Mouse (Mus musculus): ENCODE data around the gene Slc35e3. TPM values are rescaled to one million over a fixed set of nuclear protein-coding genes. Genes with fewer than 3 reads are reported as not detected.

The Slc35e3 gene
- total and polyA plus RNA-seq, 3 experiments = 2.2 to 9.7 (median 5.0) TPM

DNA sequence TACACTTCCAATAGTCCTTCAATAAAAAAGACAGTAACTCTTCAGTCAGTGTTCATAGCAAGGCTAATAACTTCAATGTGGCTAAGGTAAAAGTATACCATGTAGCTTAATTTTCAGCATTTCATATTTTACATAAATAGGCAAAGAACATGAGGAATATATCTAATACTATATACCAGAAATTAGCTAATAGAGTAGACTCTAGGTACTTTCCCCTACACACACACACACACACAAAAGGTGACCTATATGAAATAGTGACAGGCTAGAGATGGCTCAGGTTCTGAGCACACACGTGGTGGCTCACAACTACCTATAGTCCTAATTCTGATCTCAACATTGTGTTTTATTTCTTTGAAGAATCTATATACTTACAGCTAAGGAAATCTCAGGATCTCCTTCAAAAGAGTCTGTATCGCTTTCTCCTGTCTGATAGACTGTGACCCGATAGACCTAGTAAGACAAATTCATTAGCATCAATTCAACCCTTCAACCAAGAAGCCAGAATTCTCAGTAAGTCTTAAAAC lies 55.3 kb downstream of the Slc35e3 start:
- Histone ChIP-seq H3K27ac (ENCODE audit: insufficient read depth, low read depth) (no peak overlapping the region), H3K4me2 (ENCODE audit: insufficient read depth, low read depth, poor library complexity, severe bottlenecking) (no peak overlapping the region), H3K4me1 (ENCODE audit: control insufficient read depth in 1 of 2, insufficient read depth in 2 of 2) (no peaks in the 10 kb centered on the region), H3K9ac (ENCODE audit: insufficient read depth, low read depth) (no peak overlapping the region), H3K79me2 (replicated peaks; ENCODE audit: control insufficient read depth, extremely low read depth, insufficient read depth, poor library complexity, severe bottlenecking) (peaks cover 9% of the 10 kb centered on the region), H3K9me3 (replicated peaks; ENCODE audit: low read length) (no peaks in the 10 kb centered on the region), H3K27me3 (replicated peaks) (no peaks in the 10 kb centered on the region), H3K36me3 (replicated peaks in 1 of 2; ENCODE audit: control insufficient read depth in 1 of 2, insufficient read depth in 1 of 2, low read length in 1 of 2) (peaks cover 52 to 69% of the 10 kb centered on the region in 2 experiments), H3K4me3 (replicated peaks in 1 of 3; ENCODE audit: low read depth in 2 of 3, low read length in 2 of 3, poor library complexity in 1 of 3) (no peak overlapping the region)
- TF ChIP-seq POLR2AphosphoS2 (IDR thresholded peaks at IDR 0.05; ENCODE audit: low read depth, low read length) = no peak
- no peak for DNase-seq (ENCODE audit: extremely low read depth)
- in situ Hi-C loops (cut with MboI; ENCODE audit: low pct_ligation_motif_present, low pct_unique_long_range_greater_than_20kb, low sequenced_read_pairs) (no loop called here), dilution Hi-C loops (cut with MboI; ENCODE audit: extremely low pct_ligation_motif_present, extremely low pct_unique_long_range_greater_than_20kb, low sequenced_read_pairs) (no loop called here)

DNA sequence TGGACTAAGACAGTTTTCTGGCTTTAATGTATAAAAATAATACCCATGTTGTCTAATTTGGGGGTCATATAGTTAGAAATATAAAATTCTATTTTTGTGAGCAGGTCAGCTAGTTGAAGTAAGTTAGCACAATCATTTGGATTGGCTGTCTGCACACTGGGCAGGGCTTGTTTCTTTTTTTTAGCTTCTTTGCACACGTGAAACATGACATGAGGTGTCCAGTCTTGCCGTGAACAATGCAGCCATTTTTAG lies 56.1 kb downstream of the Slc35e3 start:
- Histone ChIP-seq H3K79me2 (replicated peaks; ENCODE audit: control insufficient read depth, extremely low read depth, insufficient read depth, poor library complexity, severe bottlenecking) (peaks cover 9% of the 10 kb centered on the region), H3K4me2 (ENCODE audit: insufficient read depth, low read depth, poor library complexity, severe bottlenecking) (no peak overlapping the region), H3K4me1 (ENCODE audit: control insufficient read depth in 1 of 2, insufficient read depth in 2 of 2) (no peaks in the 10 kb centered on the region), H3K9ac (ENCODE audit: insufficient read depth, low read depth) (no peak overlapping the region), H3K9me3 (replicated peaks; ENCODE audit: low read length) (no peaks in the 10 kb centered on the region), H3K4me3 (replicated peaks in 1 of 3; ENCODE audit: low read depth in 2 of 3, low read length in 2 of 3, poor library complexity in 1 of 3) (no peak overlapping the region), H3K27me3 (replicated peaks) (no peaks in the 10 kb centered on the region), H3K36me3 (replicated peaks in 1 of 2; ENCODE audit: control insufficient read depth in 1 of 2, insufficient read depth in 1 of 2, low read length in 1 of 2) (peaks cover 46 to 61% of the 10 kb centered on the region in 2 experiments), H3K27ac (ENCODE audit: insufficient read depth, low read depth) (no peak overlapping the region)
- dilution Hi-C loops (cut with MboI; ENCODE audit: extremely low pct_ligation_motif_present, extremely low pct_unique_long_range_greater_than_20kb, low sequenced_read_pairs) (no loop called here), in situ Hi-C loops (cut with MboI; ENCODE audit: low pct_ligation_motif_present, low pct_unique_long_range_greater_than_20kb, low sequenced_read_pairs) (no loop called here)
- DNase-seq (ENCODE audit: extremely low read depth) = no peak
- TF ChIP-seq IRF4 (IDR thresholded peaks at IDR 0.05; ENCODE audit: low read depth, low read length) = no peak
- no peak for TF ChIP-seq RAD21 (IDR thresholded peaks at IDR 0.05; ENCODE audit: low read depth, low read length)
- no peak for TF ChIP-seq MAFK (IDR thresholded peaks at IDR 0.05; ENCODE audit: insufficient replicate concordance, low read length)
- no peak for TF ChIP-seq RCOR1 (conservative IDR thresholded peaks at IDR 0.05; ENCODE audit: low read depth, low read length)
- TF ChIP-seq ZC3H11A (IDR thresholded peaks at IDR 0.05; ENCODE audit: low read depth, low read length) = no peak
- TF ChIP-seq UBTF (IDR thresholded peaks at IDR 0.05; ENCODE audit: low read depth, low read length) = no peak
- TF ChIP-seq KAT2A (IDR thresholded peaks at IDR 0.05; ENCODE audit: insufficient replicate concordance, low read length) = no peak
- no peak for TF ChIP-seq GABPA (IDR thresholded peaks at IDR 0.05; ENCODE audit: insufficient replicate concordance, low read depth, low read length)
- no peak for TF ChIP-seq JUN (IDR thresholded peaks at IDR 0.05; ENCODE audit: insufficient read depth, low read depth, low read length)
- no peak for TF ChIP-seq E2F4 (IDR thresholded peaks at IDR 0.05; ENCODE audit: insufficient replicate concordance, low read depth, low read length)
- TF ChIP-seq POLR2AphosphoS2 (IDR thresholded peaks at IDR 0.05; ENCODE audit: low read depth, low read length) = no peak
- no peak for TF ChIP-seq BHLHE40 (IDR thresholded peaks at IDR 0.05; ENCODE audit: low read depth, low read length)
- no peak for TF ChIP-seq HCFC1 (IDR thresholded peaks at IDR 0.05; ENCODE audit: low read depth, low read length)

Data from CH12.LX (cell line).